Mouse (Mus musculus): ENCODE results near the gene Armh3.

The Armh3 gene

DNA sequence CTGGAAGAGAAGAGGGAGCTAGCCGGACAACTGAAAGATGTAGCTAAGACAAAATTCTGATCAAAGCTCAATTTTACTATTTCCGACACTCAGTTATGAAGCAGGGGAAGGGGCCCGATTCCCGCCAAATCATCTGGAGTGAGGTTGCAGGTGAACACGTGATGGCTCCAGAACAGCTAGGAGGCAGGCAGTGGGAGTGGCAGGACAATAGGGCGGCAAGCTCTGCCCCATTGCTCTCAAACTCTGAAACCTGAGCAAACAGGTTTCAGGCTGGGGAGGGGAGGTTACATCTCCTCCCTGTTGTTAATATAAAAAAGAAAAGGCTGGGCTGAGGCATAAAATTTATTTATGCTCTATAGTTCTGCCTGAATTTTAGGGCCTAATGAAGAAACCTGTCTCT is 4.8 kb downstream of the Armh3 start:
- in situ Hi-C loops (cut with MboI, MseI): loop anchor here (10.0 kb wide), 1 partner anchor 189 kb away; no protein-coding TSS in a partner anchor

DNA sequence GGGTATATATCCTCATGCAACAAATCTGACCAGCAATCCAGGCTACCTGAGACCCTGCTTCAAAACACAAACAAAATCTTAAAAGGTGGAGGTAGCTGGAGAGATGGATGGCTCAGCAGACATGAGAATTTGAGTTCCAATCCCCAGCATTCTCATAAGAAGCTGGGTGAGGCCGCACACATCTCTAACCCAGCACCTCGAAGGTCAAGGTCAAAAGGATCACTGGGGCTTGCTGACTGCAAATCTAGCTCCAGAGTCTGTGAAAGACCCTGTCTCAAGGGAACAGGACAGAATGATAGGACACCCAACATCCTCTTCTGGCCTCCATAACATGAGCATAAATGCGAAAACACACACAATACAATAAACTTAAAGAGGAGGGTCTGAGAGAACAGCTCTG is 7.1 kb downstream of the Armh3 start:
- in situ Hi-C loops (cut with MboI, MseI): loop anchor here (10.0 kb wide), 1 partner anchor 186 kb away; no protein-coding TSS in a partner anchor

DNA sequence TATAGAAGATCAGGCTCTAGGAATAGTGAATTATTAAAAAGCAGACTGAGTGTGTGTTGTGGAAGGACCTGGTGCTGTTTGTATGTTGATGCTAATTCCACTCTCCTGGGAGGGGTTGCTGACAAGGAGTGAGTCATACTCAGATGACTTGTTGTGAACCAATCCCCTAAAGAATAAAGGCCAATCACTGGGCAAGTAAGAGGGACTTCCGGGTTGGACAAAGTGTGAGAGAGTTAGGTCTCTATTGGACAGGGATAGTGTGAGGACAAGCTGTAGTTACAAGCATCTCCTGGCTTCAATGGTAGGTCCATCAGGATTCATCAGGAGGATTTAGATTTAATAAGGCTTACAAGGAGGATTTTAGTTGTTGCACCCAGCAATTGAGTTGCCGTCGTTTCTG is 10.1 kb downstream of the Armh3 start:
- in situ Hi-C loops (cut with MboI, MseI): no loop called here

DNA sequence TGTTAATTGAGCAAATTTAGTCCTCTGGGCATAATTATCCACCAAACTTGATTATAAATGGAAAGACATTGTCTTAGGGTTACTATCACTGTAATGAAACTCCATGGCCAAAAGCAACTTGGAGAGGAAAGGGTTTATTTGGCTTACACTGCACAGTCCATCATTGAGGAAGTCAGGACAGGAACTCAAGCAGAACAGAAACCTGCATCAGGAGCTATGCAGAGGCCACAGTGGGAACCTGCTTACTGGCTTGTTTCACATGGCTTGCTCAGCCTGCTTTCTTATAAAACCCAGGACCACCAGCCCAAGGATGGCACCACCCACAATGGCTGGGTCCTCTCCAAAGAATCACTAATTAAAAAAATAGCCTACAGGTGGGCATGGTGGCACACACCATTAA is 13.9 kb downstream of the Armh3 start:
- in situ Hi-C loops (cut with MboI, MseI): loop anchor here (5.0 kb wide), 1 partner anchor 33 kb away; no protein-coding TSS in a partner anchor

DNA sequence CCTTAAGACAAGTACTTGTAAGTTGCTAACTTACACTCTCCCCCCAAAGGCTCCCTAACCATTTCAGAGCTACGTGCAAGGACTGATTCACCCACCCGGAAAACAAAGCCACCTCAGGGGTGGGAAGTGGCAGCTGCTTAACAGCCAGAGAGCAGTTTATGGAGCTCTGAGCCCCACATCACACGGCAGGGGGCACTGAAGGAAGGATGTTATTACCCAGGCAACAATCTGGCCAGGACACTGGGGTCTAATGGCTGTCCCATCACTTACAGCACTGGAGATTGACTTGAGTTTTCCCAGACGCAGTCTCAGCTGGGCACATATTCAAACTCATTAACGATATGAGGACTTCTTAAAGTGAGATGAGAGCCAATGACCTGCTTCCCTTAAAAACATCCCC is 37.5 kb downstream of the Armh3 start:
- in situ Hi-C loops (cut with MboI, MseI): no loop called here

DNA sequence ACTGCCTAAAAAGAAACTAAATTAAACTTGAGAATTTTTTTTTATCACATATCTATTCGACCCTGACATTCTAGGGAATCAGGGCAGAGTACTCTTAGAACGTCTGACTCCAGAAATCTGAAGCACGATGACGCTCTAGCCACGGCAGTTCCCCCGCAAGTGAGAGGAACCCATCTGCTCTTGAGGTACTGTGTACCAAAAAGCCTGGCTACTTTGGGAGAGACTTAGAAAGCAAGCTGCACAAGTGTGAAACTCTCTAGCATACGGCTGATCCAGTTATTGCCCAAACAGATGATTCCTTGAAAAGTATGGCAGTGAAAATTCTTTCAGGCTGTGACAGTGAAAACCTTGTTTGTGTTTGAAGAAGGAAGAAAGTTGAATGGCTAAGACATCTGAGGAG is 41.6 kb downstream of the Armh3 start:
- in situ Hi-C loops (cut with MboI, MseI): loop anchor here (5.0 kb wide), 1 partner anchor 139 kb away; the partner anchor contains the start of gene Kcnip2

DNA sequence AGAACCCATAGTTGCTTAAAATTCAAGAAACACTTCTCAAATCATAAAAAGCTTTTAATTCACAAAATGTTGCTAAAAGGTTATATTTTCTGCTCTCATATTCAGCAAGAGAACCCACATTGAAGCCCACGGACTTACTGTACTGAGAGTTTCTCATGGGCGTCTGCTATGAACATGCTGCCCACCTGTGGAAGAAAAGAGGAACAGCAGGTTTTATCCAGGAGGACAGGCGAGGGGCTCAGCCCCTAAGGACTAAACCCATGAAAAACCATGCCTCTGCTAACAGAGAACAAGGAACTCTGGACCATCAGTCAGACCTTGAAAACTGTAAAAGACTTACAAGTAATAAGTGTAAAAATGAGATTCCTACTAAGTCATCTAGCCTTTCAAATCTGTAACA is 45.0 kb downstream of the Armh3 start:
- in situ Hi-C loops (cut with MboI, MseI): no loop called here

DNA sequence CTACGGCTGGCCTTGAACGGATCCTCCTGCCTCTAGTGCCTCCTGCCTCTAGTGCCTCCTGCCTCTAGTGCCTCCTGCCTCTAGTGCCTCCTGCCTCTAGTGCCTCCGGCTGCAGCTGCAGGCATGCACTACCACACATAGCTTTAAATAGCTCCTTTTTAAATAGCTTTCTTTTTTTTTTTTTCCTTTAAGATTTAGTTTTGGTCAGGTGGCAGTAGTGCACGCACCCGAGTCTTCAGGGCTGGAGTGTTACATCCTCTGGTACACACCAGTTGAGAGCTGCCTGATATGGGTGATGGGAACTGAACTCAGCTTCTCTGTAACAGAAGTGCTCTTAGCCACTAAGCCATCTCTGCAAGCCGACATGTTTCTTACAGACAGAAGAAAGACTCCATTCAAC is 49.1 kb downstream of the Armh3 start:
- in situ Hi-C loops (cut with MboI, MseI): no loop called here

DNA sequence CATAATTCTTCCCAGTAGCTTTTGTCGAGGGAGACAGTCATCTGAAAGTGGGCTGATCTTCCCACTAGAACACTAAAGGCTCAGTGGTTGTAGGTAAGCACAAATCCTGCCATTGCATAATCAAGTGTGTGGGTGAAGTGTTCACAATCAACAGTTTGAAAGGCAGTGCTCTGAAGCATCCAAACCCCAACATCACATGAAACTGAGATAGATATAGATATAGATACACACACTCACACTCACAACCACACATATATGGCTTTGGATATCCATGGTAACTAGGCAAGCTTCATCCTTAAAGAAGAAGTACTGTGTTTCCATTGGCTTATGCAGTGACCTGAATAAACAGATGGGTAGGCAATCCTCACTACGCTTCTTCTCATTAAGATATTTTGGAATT is 50.5 kb downstream of the Armh3 start:
- in situ Hi-C loops (cut with MboI, MseI): no loop called here

DNA sequence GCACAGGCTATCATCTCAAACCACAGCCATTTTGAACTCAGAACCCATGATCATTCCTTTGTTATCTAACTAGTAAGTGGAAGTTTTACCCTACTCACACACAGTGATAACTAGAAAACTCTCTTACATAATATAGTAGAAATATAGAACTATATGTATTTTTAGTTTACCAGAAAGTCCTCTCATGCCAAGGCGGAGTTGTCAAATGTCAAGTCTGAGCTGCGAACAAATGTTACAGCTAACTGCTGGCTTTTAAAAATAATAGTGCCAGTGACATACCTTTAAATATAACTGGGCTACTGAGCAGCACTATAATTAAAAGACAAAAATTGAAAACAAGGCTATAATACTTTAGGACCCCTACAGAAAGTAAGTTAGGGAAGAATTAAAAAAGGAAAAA is 51.0 kb downstream of the Armh3 start:
- in situ Hi-C loops (cut with MboI, MseI): no loop called here

DNA sequence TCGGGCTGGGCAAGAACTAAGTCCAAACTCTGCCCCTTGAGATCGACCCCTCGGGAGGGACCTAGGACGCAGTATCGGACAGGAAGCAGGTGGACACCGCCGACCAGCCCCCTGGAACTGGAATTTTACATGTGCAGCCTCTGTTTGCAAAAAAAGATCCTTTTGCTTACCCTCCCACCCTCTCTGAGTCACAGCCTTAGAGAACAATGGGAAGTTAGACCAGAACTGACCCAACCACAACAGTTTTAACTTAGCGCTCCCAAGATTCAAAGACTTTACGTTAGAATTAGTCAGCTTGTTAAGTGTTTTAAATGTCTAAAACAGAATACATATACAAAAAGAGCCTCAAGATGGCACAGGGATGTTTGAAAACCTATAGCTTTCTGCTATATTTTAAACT is 51.7 kb downstream of the Armh3 start:
- in situ Hi-C loops (cut with MboI, MseI): no loop called here

DNA sequence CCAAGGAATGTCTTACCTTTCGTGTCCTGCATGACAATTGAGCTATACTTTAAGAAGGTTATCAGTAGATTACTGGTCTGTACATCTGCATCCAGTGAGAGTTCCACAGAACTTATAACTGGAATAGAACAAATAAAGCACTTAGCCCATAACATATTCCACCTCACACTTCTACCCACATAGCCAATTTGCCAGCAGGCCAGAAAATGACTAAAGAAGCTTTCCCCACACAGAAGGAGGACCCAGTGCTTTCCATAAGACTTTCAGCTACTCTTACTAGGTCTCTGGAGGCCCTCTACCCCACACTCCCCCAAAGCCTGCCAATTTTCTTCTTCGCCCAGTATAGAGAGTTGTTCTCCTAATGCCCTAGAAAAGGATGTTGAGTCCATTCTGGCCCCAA is 52.3 kb downstream of the Armh3 start:
- in situ Hi-C loops (cut with MboI, MseI): no loop called here

DNA sequence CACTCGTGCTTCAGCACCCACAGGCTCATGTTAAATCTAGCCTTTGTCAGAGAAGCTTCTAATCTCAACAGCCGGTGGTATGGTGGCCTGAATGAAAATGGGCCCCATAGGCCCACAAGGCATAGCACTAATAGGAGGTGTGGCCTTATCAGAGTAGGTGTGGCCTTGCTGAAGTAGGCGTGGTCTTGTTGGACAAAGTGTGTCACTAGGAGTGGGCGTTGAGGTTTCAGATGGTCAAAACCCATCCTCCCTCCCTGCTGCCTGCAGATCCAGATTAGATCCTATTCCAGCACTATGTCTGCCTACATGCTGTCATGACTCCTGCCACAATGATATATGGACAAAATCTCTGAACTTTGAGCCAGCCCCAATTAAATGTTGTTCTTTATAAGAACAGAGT is 54.5 kb downstream of the Armh3 start:
- in situ Hi-C loops (cut with MboI, MseI): loop anchor here (5.0 kb wide), 1 partner anchor 36 kb away; no protein-coding TSS in a partner anchor

DNA sequence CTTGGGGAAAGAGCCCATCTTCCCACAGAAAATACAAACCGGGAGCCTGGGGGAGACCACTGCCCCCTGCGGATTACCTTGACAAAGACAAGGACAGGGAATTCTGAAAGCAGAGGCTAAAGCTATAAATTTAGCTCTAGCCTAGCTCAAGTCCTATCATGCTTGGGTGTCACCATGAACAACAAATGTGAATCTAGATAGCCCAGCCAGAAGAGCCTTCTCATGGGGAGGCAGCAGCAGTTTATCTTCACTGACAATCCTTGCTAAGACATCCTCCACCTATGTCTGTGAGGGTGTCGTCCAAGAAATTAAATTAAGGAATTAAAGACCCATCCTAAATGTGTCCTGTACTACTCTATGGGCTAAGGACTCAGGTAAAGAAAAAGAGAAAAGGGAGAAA is 60.2 kb downstream of the Armh3 start:
- in situ Hi-C loops (cut with MboI, MseI): no loop called here

DNA sequence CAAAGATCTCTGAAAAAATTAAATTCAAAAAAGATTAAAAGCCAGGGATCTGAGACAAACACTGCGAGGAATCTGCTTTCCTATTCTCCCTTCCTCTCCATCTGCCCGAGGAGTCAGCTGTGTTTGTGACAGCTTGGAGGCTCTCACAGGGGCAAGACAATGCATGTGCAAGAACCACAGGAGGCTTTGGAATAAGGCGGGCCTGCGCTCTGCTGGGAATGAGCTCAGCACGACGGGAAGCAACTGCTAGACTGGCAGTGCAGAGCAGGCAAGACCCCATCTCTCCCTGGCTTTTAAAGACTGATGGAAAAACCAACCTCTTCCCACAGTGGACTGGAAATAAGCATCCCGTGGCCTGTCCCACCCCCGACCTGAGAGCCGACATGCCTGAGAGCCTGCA is 60.8 kb downstream of the Armh3 start:
- in situ Hi-C loops (cut with MboI, MseI): no loop called here

DNA sequence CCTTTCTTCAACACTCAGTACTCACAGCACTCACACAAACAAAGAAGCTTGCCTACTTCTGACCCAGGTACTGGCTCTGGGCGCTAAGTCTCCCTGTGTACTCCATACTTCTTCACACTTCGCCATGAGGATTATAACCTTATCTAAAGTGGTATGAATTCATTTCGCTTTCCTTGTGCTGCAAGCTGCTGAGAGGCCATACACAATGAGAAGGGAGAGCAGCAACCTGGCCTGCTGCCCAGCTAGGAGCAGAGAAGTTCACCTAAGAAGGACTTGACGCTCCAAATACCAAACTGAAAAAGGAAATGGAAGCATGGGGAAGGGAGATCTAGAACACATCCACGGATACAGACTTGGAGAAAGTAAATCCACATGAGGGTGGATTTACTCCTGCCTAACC is 71.1 kb downstream of the Armh3 start:
- in situ Hi-C loops (cut with MboI, MseI): no loop called here

DNA sequence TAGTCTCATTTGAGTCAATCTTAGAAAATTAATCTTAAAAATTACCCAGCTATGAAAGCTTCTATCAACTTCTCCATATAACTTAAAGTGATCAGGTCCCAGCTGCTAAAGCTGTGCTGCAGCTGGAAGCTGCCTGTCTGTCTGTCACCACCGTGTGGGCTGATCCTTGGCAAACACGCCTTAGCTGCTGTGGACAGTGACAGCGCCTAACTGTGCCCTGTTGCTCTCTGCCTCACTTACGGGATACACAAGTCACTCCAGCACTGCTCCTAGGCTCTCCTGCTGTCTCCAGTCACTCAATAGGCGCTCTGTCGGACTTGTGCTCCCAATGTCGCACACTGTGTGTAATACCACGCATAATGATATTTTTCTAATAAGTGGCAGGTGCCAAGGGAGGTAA is 71.9 kb downstream of the Armh3 start:
- in situ Hi-C loops (cut with MboI, MseI): no loop called here

DNA sequence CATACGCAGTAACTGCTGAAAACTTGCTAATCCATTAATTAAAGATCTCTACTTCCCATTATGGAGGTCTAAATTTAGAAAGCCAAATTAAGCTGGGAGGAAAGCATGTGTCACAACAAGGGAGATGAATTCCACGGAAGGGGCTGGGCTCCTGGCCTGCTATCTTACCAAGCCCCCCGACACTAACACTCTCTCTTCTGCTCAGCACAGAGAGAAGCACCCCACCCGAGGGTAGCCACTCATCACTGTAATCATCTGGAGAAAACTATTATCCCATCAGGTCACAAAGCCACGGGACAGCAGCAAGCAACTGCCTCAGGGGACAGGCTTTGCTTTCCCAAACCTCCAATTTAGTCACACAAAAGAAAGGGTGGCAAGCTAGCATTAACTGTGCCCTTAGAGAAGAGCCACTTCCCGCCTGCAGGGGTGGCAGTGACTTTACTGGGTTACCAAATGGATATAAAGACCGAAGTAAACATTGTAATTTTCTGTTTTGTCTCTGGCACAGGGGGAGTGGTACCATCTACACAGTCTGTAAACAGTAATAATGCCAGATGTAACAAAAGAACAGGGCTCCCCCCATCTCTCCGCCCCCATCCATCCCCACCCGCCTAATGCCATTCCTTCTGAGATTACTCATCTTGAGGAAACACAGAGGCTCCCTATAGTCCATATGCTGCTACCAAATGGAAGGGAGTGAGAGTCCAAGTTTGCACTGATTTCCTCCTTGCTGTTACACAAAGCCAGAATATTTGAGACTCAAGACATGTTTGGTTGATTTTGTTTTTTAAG is 77.8 kb downstream of the Armh3 start:
- in situ Hi-C loops (cut with MboI, MseI): no loop called here

DNA sequence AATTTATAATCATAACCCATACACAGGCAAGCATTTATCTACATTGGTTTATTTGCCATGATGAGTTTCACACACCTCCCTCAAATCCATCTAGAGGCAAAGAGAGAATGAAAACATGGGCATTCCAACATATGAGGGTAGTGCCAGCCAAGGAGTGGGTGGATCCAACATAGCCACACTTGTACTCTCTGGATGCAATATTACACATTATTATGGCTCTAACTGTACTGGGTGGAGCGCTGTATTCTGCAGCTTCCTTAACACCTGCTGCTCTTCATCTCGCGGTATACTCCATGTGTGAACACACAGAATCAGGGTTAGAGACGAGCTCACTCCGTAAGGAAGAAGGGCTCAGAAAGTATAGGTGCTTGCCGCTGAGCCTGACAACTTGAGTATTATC is 79.9 kb downstream of the Armh3 start:
- in situ Hi-C loops (cut with MboI, MseI): no loop called here

DNA sequence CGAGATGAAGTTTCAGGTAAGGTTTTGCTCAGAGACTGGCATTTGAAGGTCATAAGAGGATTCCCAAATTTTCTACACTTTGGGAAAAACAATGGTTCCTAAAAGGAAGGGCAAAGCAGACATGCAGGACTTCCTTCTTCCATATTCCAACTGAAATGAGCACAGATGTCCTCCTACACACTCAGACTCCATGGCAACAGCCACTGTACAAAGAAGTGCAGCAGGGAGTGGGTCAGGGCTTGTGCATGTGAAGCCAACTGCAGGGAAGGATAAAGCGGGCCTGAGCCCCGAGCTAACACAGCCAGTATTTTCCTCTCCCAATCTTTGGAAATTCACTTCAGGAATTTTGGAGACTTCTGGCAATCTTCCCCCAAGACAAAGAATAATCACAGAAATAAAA is 80.4 kb downstream of the Armh3 start:
- in situ Hi-C loops (cut with MboI, MseI): no loop called here

DNA sequence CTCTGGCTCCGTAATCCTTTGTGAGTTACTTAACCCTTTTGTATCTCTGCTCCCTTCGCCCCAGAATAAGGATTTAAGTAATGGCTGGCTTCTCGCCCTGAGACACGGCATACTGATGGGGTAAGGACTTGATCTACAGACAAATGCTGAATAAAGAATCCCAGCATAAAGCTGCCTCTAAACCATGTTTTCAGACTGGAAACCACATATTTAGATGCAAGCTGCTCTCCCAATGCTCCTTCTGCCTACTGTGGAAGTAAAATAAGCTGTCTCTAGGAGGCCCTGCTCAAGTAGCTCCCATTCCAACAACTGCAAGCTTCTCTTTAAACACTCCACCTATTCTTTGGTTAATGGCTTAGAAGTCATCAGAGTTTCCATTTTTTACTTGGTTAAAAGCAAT is 81.8 kb downstream of the Armh3 start:
- in situ Hi-C loops (cut with MboI, MseI): no loop called here

DNA sequence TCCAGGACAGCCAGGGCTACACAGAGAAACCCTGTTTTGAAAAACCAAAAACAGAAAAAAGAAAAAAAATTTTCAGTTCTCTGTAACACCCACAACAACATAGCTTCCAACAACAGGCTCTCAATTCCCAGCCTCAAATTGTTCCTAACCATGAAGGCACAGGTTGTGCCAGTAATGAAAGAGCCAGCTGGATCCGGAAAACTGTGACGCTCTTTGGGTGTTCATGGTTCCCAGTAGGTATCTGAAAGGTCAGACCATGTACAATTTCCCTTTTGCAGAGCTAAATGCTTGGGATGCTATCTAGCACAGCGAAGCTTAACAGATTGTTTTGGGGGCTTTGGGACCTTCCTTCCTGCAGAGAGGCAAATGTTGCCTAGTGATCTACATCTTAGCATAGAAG is 82.3 kb downstream of the Armh3 start:
- in situ Hi-C loops (cut with MboI, MseI): no loop called here

DNA sequence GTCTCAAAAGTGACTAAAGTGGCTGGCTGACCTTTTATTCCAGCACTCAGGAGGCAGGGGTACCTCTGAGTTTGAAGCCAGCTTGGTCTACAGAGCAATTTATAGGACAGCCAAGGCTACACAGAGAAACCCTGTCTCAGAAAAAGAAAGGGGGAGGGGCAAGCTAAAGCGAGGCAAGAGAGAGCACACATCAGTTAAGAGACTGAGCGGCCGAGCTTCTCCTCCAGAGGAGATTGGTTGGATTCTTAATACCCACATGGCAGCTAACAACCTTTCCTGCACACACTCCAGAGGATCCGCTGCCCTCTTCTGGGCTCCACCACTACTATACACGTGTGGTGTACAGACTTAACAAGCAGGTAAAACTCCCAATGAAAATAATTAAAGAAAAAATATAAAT is 85.3 kb downstream of the Armh3 start:
- in situ Hi-C loops (cut with MboI, MseI): no loop called here

DNA sequence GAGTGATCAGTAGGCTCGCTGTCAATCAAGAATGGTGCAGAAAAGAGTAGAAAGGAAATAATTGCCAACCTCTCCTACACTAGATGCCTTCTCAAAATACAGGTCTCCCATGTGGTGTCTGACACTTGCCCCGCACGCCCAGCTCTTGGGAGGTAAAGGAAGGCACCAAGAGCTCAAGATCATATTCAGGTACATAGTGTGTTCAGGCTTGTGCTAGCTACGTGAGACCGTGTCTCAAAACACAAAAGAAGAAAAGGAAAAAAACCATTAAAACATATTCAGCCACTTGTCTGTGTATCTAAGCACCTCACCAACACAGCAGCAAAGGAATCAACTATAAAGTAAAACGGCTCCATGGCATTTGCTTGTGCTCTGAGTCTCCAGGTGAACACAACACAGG is 85.9 kb downstream of the Armh3 start:
- in situ Hi-C loops (cut with MboI, MseI): no loop called here
